Mouse (Mus musculus): Measurements from ENCODE around the gene Arid5b.
A peak's percentile ranks its signal among the peaks of the same experiment; 100 is the strongest.

Gene Arid5b

DNA sequence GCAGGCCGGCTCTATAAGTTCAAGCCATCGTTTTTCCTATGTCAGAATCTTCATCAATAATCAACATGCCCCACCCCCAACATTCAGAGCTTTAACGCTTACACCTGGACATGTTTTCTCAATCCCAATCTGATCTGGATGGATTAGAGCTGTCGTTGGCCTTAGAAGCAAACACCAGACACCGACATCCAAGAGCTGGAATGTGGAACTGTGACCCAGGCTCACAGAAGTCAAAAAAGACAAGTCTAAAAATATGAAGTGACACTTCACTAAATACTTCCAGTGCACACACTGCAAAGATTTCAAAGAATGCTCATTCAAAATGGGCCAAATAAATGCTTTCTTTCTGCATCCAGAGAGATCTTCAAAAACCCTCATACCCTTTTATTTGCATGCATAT, 144.5 kb downstream of the Arid5b start:
- no peak for DNase-seq

DNA sequence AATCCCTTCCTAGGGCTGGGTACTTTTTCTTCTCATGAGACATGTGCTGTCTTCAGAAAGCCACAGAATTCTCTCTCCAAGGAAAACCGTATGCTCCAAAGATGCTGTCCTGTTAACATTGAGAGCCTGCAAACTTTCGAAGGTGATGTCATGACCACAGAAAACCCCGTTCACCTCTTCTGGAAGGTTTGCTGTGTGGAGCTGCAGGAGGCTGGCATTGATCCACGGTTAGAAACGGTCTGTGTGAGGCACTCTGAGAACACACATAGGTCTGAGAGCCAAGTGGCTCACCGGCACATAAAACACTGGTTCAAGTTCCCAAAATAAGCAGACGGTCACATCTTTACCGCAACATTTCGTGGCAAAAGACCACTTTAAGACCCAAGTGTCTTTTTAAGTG, 145.9 kb downstream of the Arid5b start:
- no peak for DNase-seq

DNA sequence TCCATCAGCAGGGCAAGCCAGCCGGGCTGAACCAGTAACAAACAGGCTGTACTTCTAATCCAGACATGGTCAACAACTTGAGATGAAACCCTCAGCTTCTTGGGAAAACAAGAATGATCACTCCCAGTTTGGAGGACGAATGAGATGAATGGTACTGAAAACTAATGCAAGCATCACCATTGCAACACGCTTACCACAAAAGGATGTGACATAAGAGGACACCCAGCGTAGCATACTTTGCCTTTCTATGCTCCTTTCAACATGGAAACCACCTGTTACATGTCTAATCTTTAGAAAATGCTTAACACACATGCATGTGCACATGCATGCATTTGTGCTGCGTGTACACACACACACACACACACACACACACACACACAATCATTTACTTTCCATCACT, 146.4 kb downstream of the Arid5b start:
- no peak for DNase-seq

DNA sequence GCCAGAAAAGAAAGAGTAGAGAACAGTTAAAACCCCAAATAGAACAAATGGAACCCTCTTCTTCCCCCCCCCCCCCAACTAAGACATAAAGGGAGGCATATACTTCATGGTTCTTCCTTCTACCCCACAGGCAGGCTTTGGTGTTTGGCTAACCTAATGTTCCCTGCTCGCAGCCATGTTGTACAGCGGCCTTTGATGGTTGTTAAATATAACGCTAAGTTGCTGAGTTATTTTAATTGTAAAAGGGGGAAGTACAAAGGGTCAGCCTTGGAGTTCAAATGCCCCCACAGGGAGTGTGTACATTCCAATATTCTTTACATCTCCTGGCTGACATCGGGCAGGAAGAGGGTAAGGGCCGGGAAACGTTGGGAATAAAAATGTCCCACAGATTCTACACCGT, 148.9 kb downstream of the Arid5b start:
- DNase-seq: no peak

DNA sequence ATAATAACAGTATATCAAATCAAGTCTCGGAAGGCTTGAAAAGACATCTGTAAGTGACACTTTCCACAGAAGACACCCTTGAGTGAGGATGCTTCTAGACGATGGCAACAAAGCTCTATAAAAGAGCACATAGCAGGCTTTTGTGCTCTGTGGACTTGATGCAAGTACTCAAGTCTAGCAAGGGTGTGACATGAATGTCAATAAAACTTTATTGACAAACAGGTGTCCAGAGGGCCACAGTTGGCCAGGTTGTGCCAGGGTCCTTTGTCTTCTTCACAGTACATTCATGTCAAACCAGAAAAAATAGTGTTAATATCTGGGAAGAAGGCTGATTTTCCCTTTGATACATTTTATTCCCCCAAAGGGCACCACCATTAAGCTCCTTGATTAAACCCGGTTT, 149.5 kb downstream of the Arid5b start:
- DNase-seq: no peak

DNA sequence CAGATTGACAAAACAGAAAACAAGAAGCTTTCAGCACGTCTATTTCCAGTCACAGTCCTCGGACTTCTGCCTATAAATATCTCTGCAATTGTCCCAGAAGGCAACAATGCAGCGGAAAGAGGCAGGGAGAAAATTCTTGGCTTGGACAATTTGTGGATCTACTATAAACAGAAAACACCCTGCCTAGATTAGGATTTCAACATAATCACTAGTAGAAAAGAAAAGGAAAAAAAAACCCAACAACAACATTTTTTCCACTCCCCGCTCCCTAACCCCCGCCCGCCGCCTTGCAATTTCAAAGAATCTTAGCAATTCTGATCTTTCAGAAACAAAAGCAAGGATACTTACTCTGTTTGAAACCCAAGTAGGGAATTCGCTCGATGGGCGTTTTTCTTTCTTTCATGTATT, 150.1 kb downstream of the Arid5b start:
- peak; percentile 58 to 59 for DNase-seq

- no peak for DNase-seq
Observed at GRCm38 (mm10) chr10:68127604-68128256, 150.8 kb downstream of the Arid5b start.

DNA sequence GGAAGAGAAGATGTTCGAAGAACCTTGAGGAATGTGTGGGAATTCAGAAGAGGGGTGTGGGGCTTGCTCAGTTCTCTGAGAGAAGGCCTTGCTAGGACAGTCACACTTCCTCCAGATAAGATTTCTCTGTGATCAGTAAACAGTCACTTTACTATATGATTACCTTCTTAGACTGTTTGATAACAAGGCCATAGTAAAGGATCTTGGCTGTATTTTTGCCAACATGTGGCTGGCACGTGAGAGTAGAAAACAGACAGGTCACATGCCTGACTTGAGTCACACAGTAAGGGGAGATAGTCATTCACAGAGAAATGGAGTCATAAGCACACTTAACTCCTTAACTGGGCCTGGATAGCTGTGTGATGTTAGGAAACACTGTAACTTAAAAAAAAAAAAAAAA, 151.4 kb downstream of the Arid5b start:
- no peak for DNase-seq

DNA sequence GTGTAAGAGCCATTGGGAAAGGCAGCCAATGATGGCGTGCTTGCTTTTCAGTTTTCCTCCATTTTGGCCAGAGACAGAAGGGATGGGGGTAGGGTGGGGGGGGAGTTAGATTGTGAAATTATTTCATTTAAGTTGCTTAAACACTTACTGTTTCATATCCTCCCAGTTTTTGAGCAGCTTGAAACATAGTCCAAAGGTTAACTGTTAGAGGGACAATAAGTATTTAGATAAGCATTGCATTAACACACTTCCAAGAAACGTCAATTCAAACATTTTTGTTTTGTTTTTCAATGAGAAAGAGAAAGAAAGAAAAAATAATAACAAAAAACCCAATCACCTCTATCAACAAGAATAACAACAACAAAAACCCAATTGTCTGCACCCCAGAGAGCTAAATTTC, 152.0 kb downstream of the Arid5b start:
- DNase-seq: no peak

DNA sequence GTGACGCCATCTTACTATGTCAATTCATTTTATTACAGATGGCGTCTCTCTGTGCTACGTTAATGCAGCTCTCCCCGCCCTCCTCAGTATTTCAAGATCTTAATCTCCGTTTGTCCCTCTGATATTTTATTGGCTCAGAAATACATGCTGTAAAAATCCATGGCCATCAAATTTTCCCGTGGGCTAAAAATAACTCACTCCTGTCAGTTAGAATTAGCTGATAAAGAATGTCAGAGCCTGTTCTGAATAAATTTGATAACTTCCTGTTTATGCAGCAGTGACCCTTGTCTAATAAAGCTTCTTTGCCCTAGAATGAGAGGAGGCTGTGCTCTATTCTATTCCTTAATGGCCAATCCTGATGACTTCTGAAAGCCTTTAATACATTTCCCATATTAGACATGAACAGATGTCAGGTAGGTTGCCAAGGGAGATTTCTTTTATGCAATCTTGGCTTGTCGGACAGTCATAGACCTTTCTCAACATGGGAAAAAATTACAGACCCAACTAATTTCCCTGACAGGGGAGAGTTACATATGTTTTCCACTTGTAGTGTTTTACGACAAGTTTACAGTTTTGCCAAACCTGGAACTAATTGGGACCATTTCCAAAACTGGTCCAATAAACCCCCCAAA, 152.5 kb downstream of the Arid5b start:
- no peak for DNase-seq

- DNase-seq: no peak
Observed at GRCm38 (mm10) chr10:68124985-68125384, 153.6 kb downstream of the Arid5b start.

DNA sequence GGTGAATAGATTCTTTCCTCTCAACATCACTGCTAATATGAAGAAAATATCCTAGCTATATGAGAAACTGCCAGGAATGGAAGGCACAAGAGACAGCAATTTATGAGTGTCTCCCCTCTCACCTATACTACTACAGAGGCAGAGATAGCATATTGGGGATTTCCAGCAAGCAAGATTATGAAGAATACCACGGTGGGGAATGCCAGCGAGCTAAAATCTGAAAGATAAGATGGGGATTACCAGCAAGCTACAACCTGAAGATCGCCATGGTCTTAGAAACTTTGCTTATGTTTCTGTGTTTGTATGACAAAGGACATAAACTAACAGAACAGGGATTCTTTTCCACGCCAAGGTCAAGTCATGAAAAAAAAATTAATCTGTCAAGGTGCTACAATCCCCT, 155.1 kb downstream of the Arid5b start:
- DNase-seq: no peak

- no peak for DNase-seq
Observed at GRCm38 (mm10) chr10:68121960-68122359, 156.6 kb downstream of the Arid5b start.

- DNase-seq: no peak
Observed at GRCm38 (mm10) chr10:68121251-68121650, 157.3 kb downstream of the Arid5b start.

DNA sequence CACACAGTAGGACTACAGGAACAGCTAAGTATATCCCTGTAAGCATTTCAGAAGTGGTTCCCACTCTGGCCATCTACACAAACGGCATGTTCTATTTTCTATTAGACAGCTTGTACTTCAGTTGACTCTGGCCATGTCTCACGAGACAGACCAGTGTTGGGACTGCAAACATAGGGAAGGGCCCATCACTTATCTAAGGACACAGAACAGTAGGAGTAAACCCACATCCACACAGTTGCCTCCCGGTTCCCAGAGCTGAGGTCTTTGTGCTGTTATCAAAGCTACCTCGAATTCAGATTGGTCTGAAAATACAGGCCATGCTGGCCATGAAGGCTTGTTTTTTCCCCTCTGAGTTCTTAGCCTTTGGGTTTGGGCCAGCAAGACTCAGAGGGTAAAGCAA, 158.5 kb downstream of the Arid5b start:
- no peak for DNase-seq

DNA sequence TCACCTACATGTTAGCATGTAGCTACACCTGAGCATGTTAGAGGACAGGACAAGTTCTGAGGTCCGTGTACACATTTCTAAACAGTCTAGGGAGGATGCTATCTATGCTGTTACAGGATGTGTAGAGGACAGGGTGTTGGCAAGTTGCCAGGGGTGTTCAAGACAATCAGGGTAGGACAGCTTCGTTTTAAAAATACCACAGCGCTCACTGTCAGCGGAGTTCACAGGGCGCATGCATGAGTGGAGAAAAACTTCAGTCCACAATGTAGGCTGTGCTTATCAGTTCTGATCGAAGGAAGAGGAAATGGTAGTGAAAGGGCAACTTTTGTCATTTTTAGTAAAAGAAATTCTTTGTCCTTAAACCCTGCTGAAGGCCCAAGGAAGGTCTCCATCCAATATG, 159.3 kb downstream of the Arid5b start:
- DNase-seq: peak in 1 of 2 experiments; percentile 49

GRCm38 (mm10) chr10:68114955-68115354, 163.6 kb downstream of the Arid5b start:
- no peak for DNase-seq

GRCm38 (mm10) chr10:68113645-68114044, 164.9 kb downstream of the Arid5b start:
- no peak for DNase-seq

DNA sequence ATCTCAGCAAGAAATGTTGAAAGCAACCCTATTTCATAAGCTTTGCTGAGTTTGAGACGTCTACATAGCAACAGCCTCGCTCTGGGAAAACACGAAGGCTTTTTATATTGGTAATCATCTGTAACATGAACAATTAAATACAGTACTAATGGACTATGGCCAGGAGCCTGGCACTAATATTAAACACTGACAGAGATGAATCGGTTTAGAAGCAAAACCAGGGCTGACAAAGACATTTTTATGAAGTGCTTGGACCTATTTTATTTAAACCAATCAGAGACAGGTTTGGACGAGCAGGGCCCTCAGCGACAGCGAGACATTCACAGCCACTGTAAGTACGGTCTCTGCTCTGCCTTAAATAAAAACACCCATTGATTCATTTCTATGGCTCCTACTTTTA, 165.6 kb downstream of the Arid5b start:
- DNase-seq: no peak

DNA sequence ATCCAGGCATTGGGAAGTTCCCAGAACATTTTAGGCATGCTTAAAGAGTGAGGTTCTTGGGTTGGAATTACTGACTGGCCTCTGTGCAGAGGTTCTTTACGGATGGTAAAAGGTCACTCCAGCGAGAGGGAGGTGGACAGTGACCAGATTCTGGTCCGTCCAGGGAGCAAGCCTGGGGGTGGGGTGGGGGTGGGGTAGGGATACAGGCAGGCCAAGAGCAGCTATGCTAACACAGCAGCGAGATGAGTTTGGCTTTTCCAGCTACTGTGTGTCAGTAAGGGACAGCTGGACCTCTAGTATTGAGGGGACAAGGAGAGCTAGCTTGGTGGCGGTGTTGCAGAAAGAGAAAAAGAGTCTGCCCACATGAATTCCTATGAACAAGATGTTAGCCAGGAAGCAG, 167.9 kb downstream of the Arid5b start:
- no peak for DNase-seq

- no peak for DNase-seq
Observed at GRCm38 (mm10) chr10:68110182-68110581, 168.4 kb downstream of the Arid5b start.

DNA sequence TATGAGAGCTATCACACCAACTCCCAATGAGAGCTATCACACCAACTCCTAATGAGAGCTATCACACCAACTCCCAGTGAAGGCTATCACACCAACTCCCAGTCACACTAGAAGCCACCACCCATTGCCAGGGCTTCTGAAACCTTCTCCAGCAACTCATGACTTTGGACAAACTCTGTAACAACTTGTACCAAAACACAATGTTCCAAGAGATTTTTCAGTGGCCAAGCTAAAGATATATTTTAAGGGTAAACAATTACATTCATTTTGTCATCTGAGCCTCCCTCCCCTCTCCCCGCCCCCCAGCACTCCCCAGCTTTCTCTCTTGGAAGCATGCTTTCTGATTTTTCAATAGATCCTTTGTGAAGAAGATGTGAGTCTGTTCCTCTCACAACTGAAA, 168.9 kb downstream of the Arid5b start:
- no peak for DNase-seq

- no peak for DNase-seq
Observed at GRCm38 (mm10) chr10:68107716-68108115, 170.8 kb downstream of the Arid5b start.

DNA sequence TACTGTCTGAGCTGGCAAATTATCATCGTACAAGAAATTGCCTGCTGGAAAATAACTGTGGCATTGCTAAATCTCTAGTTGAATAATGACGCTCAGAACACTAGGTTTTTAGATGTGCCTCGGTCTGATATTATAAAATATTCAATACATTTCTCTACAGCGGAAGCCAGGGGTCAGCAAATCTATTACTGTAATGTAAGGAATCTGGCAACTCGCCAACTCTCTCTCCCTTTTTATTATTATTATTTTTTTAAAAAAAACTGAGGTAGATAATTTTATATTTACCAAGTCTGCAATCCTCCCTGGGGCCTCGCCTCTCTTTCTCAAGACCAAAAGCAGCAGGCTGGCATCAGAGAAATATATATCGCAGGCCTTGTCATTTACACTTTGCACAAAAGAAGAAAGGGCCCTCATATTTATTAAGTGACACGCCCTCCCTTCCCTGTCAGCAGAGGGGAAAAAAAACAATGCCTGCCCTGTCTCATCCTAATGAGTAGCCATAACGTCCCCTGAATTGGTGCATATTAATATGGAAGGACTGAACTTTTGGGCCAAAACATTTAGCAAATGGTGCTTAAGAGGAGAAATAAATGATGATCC, 172.1 kb downstream of the Arid5b start:
- peak in 1 of 2 experiments; percentile 36 for DNase-seq

Measured in kidney, postnatal 25 days (tissue).